Mouse (Mus musculus) stomach, postnatal 0 days (tissue): Measurements from ENCODE around the gene Man2a1.

Experiments used
- CTCF ChIP-seq: IDR thresholded peaks from 2 replicates; pipeline ENCODE4 v1.5.1; 2016; ENCODE audit warnings: antibody characterized with exemption, low read depth, mild to moderate bottlenecking, moderate library complexity
- EP300 ChIP-seq: optimal IDR thresholded peaks from 2 replicates; pipeline ENCODE3; 2016; ENCODE audit warnings: antibody characterized with exemption

DNA sequence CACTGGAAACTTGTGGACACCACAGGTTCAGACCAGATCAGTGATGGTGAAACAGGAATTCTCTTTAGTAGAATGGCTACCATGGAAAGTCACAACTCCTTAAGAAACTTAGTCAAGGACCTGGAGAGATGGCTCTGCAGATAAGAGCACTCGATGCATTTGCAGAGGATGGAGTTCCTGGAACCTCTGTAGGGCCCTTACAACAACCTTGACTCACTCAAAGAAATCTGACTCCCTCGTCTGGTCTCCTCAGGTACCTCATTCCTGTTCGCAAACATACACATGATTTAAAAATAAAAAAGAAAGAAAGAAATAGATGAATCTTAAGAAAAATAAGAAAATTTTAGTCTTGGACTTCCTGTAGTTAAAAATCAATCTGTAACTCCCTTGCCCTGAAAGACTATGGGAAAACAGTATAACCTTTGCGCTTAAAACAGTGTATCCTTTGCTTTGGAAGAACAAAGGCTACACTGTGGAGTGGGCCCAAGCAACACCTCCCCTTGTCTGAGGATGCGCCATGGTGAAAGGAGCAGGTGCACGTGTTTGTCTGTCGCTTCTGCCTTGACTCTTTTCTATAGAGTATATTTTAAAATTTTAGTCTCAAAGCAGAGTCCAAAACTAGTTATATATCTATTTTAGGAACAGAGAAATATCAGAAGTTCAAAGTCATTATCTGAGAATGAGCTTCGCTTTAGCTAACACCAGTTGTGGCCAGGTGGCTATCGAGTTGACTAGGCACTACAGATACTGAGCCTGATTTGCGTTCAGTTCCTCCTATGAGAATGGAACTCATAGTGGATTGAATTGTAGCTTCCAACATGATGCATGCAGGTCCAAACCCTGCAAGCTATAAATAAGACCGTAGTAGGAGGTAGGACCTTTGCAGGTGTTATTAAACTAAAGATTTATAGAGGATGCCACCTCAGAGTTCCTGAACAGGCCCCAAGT, 163.9 kb downstream of the Man2a1 start:
- TF ChIP-seq CTCF: no peak
- no peak for TF ChIP-seq EP300
